Mouse (Mus musculus): ENCODE measurements around the gene Phactr2. TPM values are rescaled to one million over a fixed set of nuclear protein-coding genes. Genes with fewer than 3 reads are reported as not detected.

Gene Phactr2
- polyA plus RNA-seq, 1 experiment: not detected

GRCm38 (mm10) chr10:13236866-13237265 lies 237.3 kb downstream of the Phactr2 start:
- TF ChIP-seq GATA1 (IDR thresholded peaks at IDR 0.05; ENCODE audit: low read length): no peak

DNA sequence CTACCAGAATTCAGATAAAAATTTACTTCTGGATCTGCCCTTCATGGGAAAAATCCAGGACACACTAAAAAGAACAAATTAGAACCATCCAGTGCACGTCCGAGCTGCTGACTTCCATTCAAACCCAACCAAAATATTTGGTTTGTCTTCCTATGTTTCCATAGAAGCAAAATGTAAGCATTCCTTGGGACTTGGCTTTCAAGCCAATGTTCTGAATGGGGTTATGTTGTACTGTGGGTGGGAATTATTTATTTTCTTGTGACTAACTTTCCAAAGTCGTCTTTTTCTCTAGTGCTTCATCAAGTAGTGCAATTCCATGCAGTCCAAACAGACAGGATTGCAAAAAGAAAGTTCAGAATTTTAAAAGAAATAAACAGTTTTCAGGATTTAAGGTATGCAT lies 239.7 kb downstream of the Phactr2 start:
- TF ChIP-seq GATA1 (IDR thresholded peaks at IDR 0.05; ENCODE audit: low read length): no peak

DNA sequence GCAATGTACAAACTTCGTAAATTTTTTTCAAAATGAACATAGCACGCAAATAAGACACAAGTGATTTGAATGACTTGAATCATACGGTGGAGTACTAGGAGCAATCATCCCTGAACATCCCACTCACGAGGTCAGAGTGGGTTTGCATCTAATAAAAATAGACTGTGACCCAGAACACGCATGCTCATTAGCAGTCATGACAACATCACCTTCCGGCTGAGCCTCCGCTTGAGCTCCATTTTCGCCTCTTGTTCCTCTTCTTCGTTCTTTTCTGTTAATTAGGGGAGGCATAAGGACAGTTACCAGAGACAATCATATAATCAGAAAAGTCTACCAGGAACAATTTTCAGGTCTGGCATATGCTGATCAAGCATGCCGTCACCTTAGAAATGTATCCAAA lies 240.3 kb downstream of the Phactr2 start:
- TF ChIP-seq GATA1 (IDR thresholded peaks at IDR 0.05; ENCODE audit: low read length): no peak

DNA sequence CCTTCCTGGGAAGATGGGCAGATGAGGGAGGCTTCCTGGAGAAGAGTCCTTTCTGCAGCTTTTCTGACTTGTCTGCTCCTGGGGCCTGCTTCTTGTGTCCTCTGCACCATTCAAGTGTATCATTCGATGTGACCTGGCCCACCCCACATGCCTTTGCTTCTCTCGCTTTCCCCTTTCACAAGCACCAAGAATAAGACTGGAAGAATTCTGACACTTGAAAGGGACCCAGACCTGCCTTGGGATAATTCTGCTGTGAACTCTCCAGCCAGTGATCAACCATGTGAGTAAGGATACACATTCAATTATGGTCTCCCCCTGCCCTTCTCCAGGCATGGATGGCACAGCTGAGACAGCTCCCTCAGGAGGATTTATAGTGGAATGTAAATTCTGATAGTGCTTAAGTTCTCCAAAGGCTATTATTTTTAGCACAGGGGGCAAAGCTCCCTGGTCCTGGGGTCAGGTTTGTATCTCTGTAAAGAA lies 241.0 kb downstream of the Phactr2 start:
- no peak for TF ChIP-seq GATA1 (IDR thresholded peaks at IDR 0.05; ENCODE audit: low read length)

- TF ChIP-seq GATA1 (IDR thresholded peaks at IDR 0.05; ENCODE audit: low read length): no peak
These were observed 241.6 kb downstream of the Phactr2 start for GRCm38 (mm10) chr10:13232443-13233142.

- TF ChIP-seq GATA1 (IDR thresholded peaks at IDR 0.05; ENCODE audit: low read length): no peak
These were observed 243.5 kb downstream of the Phactr2 start for GRCm38 (mm10) chr10:13230716-13231115.

- no peak for TF ChIP-seq GATA1 (IDR thresholded peaks at IDR 0.05; ENCODE audit: low read length)
These were observed 248.7 kb downstream of the Phactr2 start for GRCm38 (mm10) chr10:13225377-13226063.

DNA sequence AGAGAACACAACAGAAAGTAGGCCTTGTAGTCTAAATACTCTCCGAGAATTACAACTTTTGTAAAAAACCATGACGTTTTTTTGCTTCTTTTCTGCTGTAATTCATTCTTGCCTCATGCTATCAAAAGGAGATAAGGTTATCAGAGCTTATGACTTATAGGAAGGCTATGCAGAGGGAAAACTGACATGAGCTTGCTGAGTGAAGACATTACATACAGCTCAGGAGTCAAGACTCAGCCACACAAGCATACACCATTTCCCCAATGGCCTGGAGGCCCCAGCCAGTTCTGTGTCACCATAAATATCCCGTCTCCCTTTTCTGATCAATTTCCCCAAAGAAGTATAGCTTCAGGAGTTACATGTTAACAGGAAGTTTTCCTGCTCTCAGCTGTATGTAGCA lies 252.1 kb downstream of the Phactr2 start:
- TF ChIP-seq GATA1 (IDR thresholded peaks at IDR 0.05; ENCODE audit: low read length): no peak

DNA sequence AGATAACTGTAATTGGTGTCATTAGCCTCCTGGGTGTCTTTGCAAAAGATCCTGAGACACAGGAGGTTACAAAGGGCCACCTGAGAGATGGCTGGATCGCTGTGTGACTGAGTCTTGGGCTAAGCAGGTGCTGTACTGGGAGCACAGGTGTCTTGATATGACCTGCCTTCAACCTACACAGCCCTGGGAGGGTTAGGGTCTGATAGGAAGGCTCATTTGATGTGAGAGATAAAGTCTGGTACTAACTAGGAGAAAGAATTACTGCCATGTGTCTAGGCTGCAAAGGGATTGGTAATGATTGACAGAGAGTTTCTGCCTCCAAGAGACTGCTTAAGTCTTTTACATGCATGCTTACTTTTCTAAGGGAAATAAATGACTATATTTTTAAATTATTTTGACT lies 254.2 kb downstream of the Phactr2 start:
- TF ChIP-seq GATA1 (IDR thresholded peaks at IDR 0.05; ENCODE audit: low read length): no peak

DNA sequence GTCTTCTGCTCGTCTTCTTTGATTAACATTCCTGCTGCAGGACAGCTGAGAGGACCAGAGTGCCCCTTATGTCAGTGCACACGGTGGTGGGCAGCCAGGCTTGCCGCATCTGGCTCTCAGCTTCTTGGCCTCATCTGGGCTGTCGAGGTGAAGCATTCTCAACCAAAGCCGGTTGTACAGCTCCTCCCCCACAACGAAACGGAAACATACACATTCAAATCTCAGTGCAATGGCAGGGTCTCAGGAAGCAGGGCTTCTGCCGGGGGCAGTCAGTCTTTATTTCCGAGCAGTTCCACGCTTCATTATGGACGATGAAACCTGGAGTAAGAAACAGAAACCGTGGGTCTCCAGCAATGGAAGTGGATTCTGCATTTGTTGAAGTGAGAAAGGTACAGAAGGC lies 260.3 kb downstream of the Phactr2 start:
- TF ChIP-seq GATA1 (IDR thresholded peaks at IDR 0.05; ENCODE audit: low read length): no peak

- no peak for TF ChIP-seq GATA1 (IDR thresholded peaks at IDR 0.05; ENCODE audit: low read length)
These were observed 261.4 kb downstream of the Phactr2 start for GRCm38 (mm10) chr10:13212829-13213228.

- TF ChIP-seq GATA1 (IDR thresholded peaks at IDR 0.05; ENCODE audit: low read length): no peak
These were observed 261.9 kb downstream of the Phactr2 start for GRCm38 (mm10) chr10:13212326-13212725.

DNA sequence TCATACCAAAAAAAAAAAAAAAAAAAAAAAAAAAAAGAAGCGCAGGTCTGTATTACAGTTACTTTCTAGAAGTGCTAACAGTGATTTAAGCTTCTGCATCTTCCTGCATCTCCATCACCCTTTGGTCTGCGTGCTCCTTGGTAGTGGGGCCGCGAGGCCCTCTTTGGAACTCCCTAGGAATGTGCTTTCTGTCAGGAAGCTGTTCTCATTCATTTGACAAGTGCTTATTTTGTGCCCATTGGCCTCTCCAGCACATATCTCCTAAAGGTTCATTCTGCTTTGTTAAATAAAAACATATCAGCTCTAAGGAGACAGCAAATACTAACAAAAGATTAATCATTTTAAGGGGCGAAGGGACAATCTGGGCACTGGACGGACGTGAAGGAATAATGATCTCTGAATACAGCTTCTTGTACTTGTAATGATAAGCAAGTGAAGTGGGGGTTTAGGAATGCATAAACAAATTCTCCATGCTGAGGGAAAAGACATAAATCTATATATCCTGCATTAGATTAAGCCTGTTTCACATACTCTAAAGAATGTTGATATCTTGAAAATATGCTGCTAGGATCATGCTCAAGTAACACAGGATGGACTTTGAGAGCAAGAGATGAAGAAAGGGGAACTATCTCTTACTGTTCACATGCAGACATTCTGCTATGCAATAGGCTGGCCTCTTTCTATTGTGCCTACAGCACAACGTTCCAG lies 264.1 kb downstream of the Phactr2 start:
- no peak for TF ChIP-seq GATA1 (IDR thresholded peaks at IDR 0.05; ENCODE audit: low read length)

- no peak for TF ChIP-seq GATA1 (IDR thresholded peaks at IDR 0.05; ENCODE audit: low read length)
These were observed 264.7 kb downstream of the Phactr2 start for GRCm38 (mm10) chr10:13209506-13209905.

DNA sequence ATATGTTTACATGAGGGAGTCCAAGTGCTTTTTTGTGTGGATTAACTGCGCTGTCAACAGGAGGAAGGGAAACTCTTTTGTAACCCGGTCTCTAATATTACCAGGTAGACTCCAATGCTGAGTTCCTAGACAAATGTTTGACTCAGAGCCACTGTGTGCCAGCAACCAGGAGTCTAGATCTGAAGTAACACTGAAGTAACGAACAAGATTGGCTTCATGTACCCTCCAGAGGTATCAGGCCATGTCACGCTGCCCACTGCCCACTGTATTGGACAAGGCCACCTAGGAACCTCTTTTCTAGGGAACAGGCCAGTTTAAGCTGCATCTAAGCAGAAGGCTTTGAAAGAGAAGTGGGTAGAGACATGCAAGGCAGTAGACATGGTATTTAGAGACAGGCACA lies 265.2 kb downstream of the Phactr2 start:
- no peak for TF ChIP-seq GATA1 (IDR thresholded peaks at IDR 0.05; ENCODE audit: low read length)

DNA sequence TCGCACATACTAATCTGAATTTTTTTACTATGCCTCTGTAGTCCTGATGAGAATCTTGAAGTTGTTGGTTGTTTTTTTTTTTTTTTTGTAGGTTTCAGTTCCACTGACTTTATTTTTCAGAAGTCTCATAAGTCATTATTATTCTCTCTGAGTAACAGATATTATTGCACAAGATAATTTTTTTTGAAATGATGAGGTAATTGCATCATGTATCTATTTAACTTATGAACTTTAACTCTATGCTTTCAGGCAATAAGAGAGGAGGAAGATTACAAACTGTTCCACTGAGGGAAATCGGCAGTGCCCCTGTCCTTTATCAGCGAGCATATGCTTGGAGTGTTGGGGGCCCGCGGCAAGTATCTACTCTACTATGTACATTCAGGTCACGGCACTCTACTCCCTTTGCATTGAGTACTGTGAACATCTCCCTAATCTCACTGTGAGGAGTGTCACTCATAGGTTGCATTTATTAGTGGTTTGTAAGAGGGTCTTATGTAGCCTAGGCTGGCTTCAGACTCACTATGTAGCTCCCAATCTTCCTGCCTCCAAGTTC lies 272.4 kb downstream of the Phactr2 start:
- TF ChIP-seq GATA1 (IDR thresholded peaks at IDR 0.05; ENCODE audit: low read length): no peak
